Mouse (Mus musculus) ES-Bruce4 (cell line): ENCODE data around the gene Tceal7. TPM values are rescaled to one million over a fixed set of nuclear protein-coding genes. Genes with fewer than 3 reads are reported as not detected.
A peak's percentile ranks its signal among the peaks of the same experiment; 100 is the strongest.

Experiments
- H3K27ac ChIP-seq: 2 replicates; pipeline ENCODE4 v1.5.1; 2012; ENCODE audit warnings: low read length, inconsistent platforms; ENCODE audit not compliant: insufficient read depth
- H3K27me3 ChIP-seq: 2 replicates; pipeline ENCODE4 v1.6.1; 2012; ENCODE audit warnings: mild to moderate bottlenecking, low read length, inconsistent platforms; ENCODE audit not compliant: control insufficient read depth, poor library complexity, insufficient read depth, severe bottlenecking
- H3K36me3 ChIP-seq: 2 replicates; pipeline ENCODE4 v1.6.1; 2012; ENCODE audit warnings: inconsistent platforms, mild to moderate bottlenecking, low read length, moderate library complexity; ENCODE audit not compliant: control insufficient read depth, poor library complexity, insufficient read depth, severe bottlenecking
- H3K4me1 ChIP-seq: one replicate; pipeline ENCODE4 v1.8.1; 2011; ENCODE audit warnings: low read length; ENCODE audit not compliant: control insufficient read depth, insufficient read depth
- H3K4me3 ChIP-seq: 2 replicates; pipeline ENCODE4 v1.5.1; 2011; ENCODE audit warnings: low read depth, mild to moderate bottlenecking, low read length
- H3K9ac ChIP-seq: 2 replicates; pipeline ENCODE4 v1.6.1; 2012; ENCODE audit warnings: low read depth, mild to moderate bottlenecking, inconsistent platforms; ENCODE audit not compliant: poor library complexity, severe bottlenecking
- H3K9me3 ChIP-seq: replicated peaks from 2 replicates; pipeline ENCODE4 v1.6.1; 2012; ENCODE audit warnings: mild to moderate bottlenecking, low read length, inconsistent platforms; ENCODE audit not compliant: control insufficient read depth, poor library complexity, insufficient read depth, severe bottlenecking
- CTCF ChIP-seq: IDR thresholded peaks from one replicate; pipeline ENCODE4 v1.8.1; 2011; ENCODE audit warnings: low read depth, low read length
- EP300 ChIP-seq: IDR thresholded peaks from 2 replicates; pipeline ENCODE4 v1.6.1; 2011; ENCODE audit warnings: low read depth, low read length; ENCODE audit not compliant: insufficient read depth
- POLR2A ChIP-seq: IDR thresholded peaks from one replicate; pipeline ENCODE4 v1.8.1; 2011; ENCODE audit warnings: low read length; ENCODE audit not compliant: insufficient read depth
- polyA plus RNA-seq: library from polyadenylated mRNA; stranded (reverse); fragments of >200 nt; gene quantifications from 2 replicates; pipeline ENCODE4 v1.2.4, GENCODE M21; 2011; ENCODE audit warnings: low read depth; ENCODE audit not compliant: missing spikeins, insufficient read depth, insufficient read length

Tceal7 gene
- polyA plus RNA-seq, 1 experiment, result 3.8 TPM

DNA sequence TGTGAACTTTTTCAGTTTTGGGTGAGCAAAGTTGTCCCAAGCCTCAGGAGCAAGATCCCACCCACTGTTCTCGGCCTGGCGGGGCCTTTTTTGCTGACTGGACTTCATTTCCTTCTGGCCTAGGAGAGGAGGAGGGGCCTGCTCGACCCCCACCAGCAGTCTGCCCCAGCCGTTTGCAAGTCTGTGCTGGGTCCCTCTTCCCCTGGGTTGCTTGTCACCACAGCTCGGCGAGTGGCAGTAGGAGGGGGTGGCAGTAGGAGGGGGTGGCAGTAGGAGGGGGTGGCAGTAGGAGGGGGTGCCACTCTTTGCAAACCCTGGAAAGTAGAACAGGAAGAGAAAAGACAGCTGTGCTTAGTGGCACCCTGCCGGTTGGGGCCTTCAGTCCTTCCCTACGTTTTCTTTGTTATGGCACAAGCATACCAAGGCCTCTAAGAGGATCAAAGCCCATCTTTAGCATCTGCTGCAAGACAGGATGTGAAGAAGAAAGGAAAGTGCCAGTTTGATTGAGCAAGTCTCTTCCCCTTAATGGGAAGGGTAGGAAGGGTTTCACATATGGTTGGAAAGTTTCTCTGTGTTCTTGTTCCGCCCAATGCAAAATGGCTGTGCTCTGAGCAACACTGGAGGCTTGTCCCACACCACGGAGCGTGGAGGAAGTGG is 33.6 kb upstream of the Tceal7 start:
- Histone ChIP-seq H3K36me3 (no peaks in the 10 kb centered on the region), H3K9ac (peak overlapping the region; percentile 2; the same call in 1 of the 2 replicates), H3K9me3 (no peaks in the 10 kb centered on the region), H3K27me3 (no peaks in the 10 kb centered on the region), H3K4me1 (peaks cover 2% of the 10 kb centered on the region), H3K27ac (0 out of 2 replicates have a peak overlapping the region, but pooled peaks have one; percentile 63), H3K4me3 (no peak overlapping the region)
- no peak for TF ChIP-seq EP300
- TF ChIP-seq POLR2A, result no peak
- no peak for TF ChIP-seq CTCF

GRCm38 (mm10) chrX:136183107-136183506 is 31.5 kb upstream of the Tceal7 start:
- no peak overlapping the region for H3K4me3 ChIP-seq
- H3K4me1 ChIP-seq, result peaks cover 2% of the 10 kb centered on the region
- no peak overlapping the region for H3K27ac ChIP-seq
- H3K27me3 ChIP-seq, result no peaks in the 10 kb centered on the region
- no peak for TF ChIP-seq CTCF
- no peak for TF ChIP-seq EP300
- no peak for TF ChIP-seq POLR2A
- no peak overlapping the region for H3K9ac ChIP-seq
- H3K9me3 ChIP-seq, result no peaks in the 10 kb centered on the region
- no peaks in the 10 kb centered on the region for H3K36me3 ChIP-seq

- H3K4me1 ChIP-seq, result no peaks in the 10 kb centered on the region
- no peaks in the 10 kb centered on the region for H3K27me3 ChIP-seq
- TF ChIP-seq CTCF (no peak), EP300 (no peak), POLR2A (no peak)
- H3K27ac ChIP-seq, result no peak overlapping the region
- no peaks in the 10 kb centered on the region for H3K9me3 ChIP-seq
- no peak overlapping the region for H3K9ac ChIP-seq
- no peak overlapping the region for H3K4me3 ChIP-seq
- no peaks in the 10 kb centered on the region for H3K36me3 ChIP-seq
Measured at GRCm38 (mm10) chrX:136195193-136195944, 19.2 kb upstream of the Tceal7 start.

DNA sequence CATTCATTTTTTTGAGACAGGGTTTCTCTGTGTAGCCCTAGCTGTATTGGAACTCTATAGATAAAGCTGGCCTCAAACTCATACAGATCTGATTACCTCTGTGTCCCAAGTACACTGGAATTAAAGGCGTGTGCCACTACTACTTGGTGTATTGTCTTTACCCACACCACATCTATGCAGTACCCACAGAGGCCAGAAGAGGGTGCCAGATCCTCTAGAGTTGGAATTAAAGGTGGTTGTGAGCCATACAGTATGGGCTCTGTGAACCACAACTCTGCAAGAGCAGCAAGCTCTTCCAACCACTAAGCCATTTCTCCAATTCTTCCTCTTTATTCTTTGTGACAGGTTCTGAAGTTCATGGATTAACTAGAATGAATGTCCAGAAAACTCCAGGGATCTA is 17.7 kb upstream of the Tceal7 start:
- Histone ChIP-seq H3K4me1 (no peaks in the 10 kb centered on the region), H3K4me3 (no peak overlapping the region), H3K27ac (no peak overlapping the region), H3K9me3 (no peaks in the 10 kb centered on the region), H3K36me3 (no peaks in the 10 kb centered on the region), H3K27me3 (no peaks in the 10 kb centered on the region), H3K9ac (no peak overlapping the region)
- TF ChIP-seq CTCF (peak; percentile 26), POLR2A (no peak), EP300 (no peak)

DNA sequence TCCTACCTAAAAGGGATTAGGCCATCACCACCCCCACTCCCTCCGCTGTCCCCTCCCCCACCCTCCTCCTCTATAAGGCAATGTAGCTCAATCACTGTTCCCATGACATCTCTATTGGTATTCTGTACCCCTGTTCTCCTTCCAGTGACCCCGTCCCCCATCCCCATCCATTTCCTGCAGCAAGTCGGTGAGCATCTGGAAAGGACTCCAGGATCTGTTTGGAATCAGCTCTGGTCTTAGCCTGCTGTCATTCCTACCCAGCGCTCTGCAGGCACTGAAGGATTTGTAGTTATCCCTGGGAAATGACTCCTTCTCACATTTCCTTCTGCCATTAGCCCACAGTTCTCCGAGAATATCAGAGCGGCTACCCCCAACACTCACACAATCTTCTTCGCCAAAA is 11.3 kb upstream of the Tceal7 start:
- peak overlapping the region; percentile 36 for H3K4me3 ChIP-seq
- H3K36me3 ChIP-seq, result no peaks in the 10 kb centered on the region
- H3K4me1 ChIP-seq, result peaks cover 1% of the 10 kb centered on the region
- H3K27me3 ChIP-seq, result no peaks in the 10 kb centered on the region
- TF ChIP-seq CTCF (no peak), EP300 (no peak), POLR2A (no peak)
- H3K9me3 ChIP-seq, result no peaks in the 10 kb centered on the region
- H3K27ac ChIP-seq, result no peak overlapping the region
- H3K9ac ChIP-seq, result 0 out of 2 replicates have a peak overlapping the region, but pooled peaks have one; percentile 35

DNA sequence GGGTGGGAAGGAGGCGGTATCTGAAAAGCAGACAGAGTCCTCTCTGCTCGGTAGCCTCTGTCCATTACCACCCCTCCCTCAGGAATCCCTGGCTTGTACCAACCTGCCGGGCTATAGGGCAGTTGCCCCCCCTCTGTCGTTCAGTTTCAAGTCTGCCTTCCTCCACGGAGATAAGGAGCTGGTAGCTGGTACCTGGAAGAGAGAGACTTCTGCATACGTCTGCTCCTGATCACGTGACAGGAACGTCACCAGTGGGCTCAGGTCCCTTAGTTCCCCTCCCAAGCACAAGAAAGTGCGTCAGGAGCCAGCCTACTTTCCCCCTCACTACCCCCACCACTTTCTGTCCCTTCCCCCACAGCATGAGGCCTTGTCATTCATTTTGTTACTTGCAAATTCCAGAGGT is 10.9 kb upstream of the Tceal7 start, which contains the start of gene Tceal5:
TSS of gene Tceal5 (minus strand) at position 213 of the 403 bp plus-strand sequence.
- Histone ChIP-seq H3K36me3 (no peaks in the 10 kb centered on the region), H3K4me3 (peak within 1 kb of the TSS; percentile 36), H3K9ac (0 out of 2 replicates have a peak within 1 kb of the TSS, but pooled peaks have one; percentile 35), H3K4me1 (peaks cover 1% of the 10 kb centered on the region), H3K27ac (no peak within 1 kb of the TSS), H3K27me3 (no peaks in the 10 kb centered on the region), H3K9me3 (no peaks in the 10 kb centered on the region)
- TF ChIP-seq CTCF (no peak), EP300 (no peak)
